Mouse (Mus musculus) liver, embryonic 16.5 days (tissue): ENCODE measurements at regions not wholly inside any gene's neighbourhood (a gene's known extent, or its start where the extent isn't known, plus 50 kb on each side); places are given as distances from the start of the nearest gene placed in this dataset.

Experiments used
- ATAC-seq: fragments of 200-750 bp; cut with Nextera tagmentation; 2 replicates; pipeline ENCODE4 v1.8.0; 2017; ENCODE audit warnings: low read depth, mild to moderate bottlenecking, moderate number of reproducible peaks, moderate library complexity
- H3K27ac ChIP-seq: fragments of 300-500 bp; sonication (generic); 2 replicates; pipeline ENCODE4 v1.5.1; 2014; ENCODE audit warnings: mild to moderate bottlenecking, low read length
- H3K27me3 ChIP-seq: fragments of 300-500 bp; sonication (generic); 2 replicates; pipeline ENCODE4 v1.6.1; 2014; ENCODE audit warnings: low read depth, low read length, mixed read lengths; ENCODE audit not compliant: control insufficient read depth, insufficient read depth
- H3K36me3 ChIP-seq: fragments of 300-500 bp; sonication (generic); 2 replicates; pipeline ENCODE4 v1.6.1; 2014; ENCODE audit warnings: mild to moderate bottlenecking; ENCODE audit not compliant: control insufficient read depth, insufficient read depth
- H3K4me1 ChIP-seq: fragments of 300-500 bp; sonication (generic); 2 replicates; pipeline ENCODE4 v1.6.1; 2014; ENCODE audit warnings: low read depth, low read length, mixed read lengths; ENCODE audit not compliant: control insufficient read depth
- H3K4me2 ChIP-seq: fragments of 300-500 bp; sonication (generic); 2 replicates; pipeline ENCODE4 v1.6.1; 2014; ENCODE audit warnings: low read depth, low read length, mixed read lengths
- H3K4me3 ChIP-seq: fragments of 300-500 bp; sonication (generic); 2 replicates; pipeline ENCODE4 v1.5.1; 2014; ENCODE audit warnings: low read depth, mild to moderate bottlenecking, low read length
- H3K9ac ChIP-seq: fragments of 300-500 bp; sonication (generic); 2 replicates; pipeline ENCODE4 v1.6.1; 2014; ENCODE audit warnings: low read depth, low read length
- H3K9me3 ChIP-seq: fragments of 300-500 bp; sonication (generic); replicated peaks from 2 replicates; pipeline ENCODE4 v1.6.1; 2016; ENCODE audit warnings: low read length; ENCODE audit not compliant: control insufficient read depth
- WGBS: fragments of 180-500 bp; shearing (Covaris S2); extraction: QIAGEN DNeasy Blood & Tissue Kit; methylation state at CpG from one replicate; pipeline ENCODE4 v1.1.7; 2014; ENCODE audit not compliant: insufficient replicate concordance; 5-methylcytosine and 5-hydroxymethylcytosine counted together

- peak overlapping the region; percentile 36 for H3K4me2 ChIP-seq
- no peaks in the 10 kb centered on the region for H3K4me1 ChIP-seq
- peak; percentile 94 for ATAC-seq
- no peak overlapping the region for H3K4me3 ChIP-seq
- H3K9ac ChIP-seq: no peak overlapping the region
- no peaks in the 10 kb centered on the region for H3K9me3 ChIP-seq
- H3K27ac ChIP-seq: peak overlapping the region; percentile 75
- no peaks in the 10 kb centered on the region for H3K36me3 ChIP-seq
- WGBS: 13% methylated on average over 12 of the region's 12 CpGs
- H3K27me3 ChIP-seq: no peaks in the 10 kb centered on the region
These were observed 205.5 kb downstream of the Gm5447 start for GRCm38 (mm10) chr13:31179407-31180001.

GRCm38 (mm10) chr13:31181530-31181929, 207.5 kb downstream of the Gm5447 start:
- Histone ChIP-seq H3K9me3 (no peaks in the 10 kb centered on the region), H3K4me3 (no peak overlapping the region), H3K4me1 (no peaks in the 10 kb centered on the region), H3K36me3 (no peaks in the 10 kb centered on the region), H3K27ac (no peak overlapping the region), H3K4me2 (no peak overlapping the region), H3K27me3 (no peaks in the 10 kb centered on the region), H3K9ac (no peak overlapping the region)
- WGBS: 57% methylated on average over 5 of the region's 5 CpGs
- ATAC-seq: no peak

- H3K27me3 ChIP-seq: no peaks in the 10 kb centered on the region
- H3K27ac ChIP-seq: no peak overlapping the region
- H3K9ac ChIP-seq: no peak overlapping the region
- H3K9me3 ChIP-seq: no peaks in the 10 kb centered on the region
- H3K4me3 ChIP-seq: no peak overlapping the region
- H3K4me2 ChIP-seq: no peak overlapping the region
- H3K4me1 ChIP-seq: no peaks in the 10 kb centered on the region
- ATAC-seq: no peak
- H3K36me3 ChIP-seq: no peaks in the 10 kb centered on the region
- 60% methylated on average over 14 of the region's 14 CpGs for WGBS
These were observed 211.1 kb downstream of the Gm5447 start for GRCm38 (mm10) chr13:31184845-31185834.

GRCm38 (mm10) chr13:31186805-31187589, 213.0 kb downstream of the Gm5447 start:
- no peaks in the 10 kb centered on the region for H3K27me3 ChIP-seq
- H3K4me3 ChIP-seq: no peak overlapping the region
- H3K36me3 ChIP-seq: no peaks in the 10 kb centered on the region
- H3K4me2 ChIP-seq: no peak overlapping the region
- no peaks in the 10 kb centered on the region for H3K9me3 ChIP-seq
- no peak overlapping the region for H3K27ac ChIP-seq
- H3K9ac ChIP-seq: no peak overlapping the region
- H3K4me1 ChIP-seq: no peaks in the 10 kb centered on the region
- 44% methylated on average over 5 of the region's 5 CpGs for WGBS
- ATAC-seq: no peak

GRCm38 (mm10) chr13:31189116-31189515, 215.1 kb downstream of the Gm5447 start:
- no peak overlapping the region for H3K9ac ChIP-seq
- no peaks in the 10 kb centered on the region for H3K4me1 ChIP-seq
- no peak overlapping the region for H3K27ac ChIP-seq
- ATAC-seq: no peak
- H3K4me2 ChIP-seq: no peak overlapping the region
- no peaks in the 10 kb centered on the region for H3K36me3 ChIP-seq
- no peak overlapping the region for H3K4me3 ChIP-seq
- no peaks in the 10 kb centered on the region for H3K9me3 ChIP-seq
- H3K27me3 ChIP-seq: no peaks in the 10 kb centered on the region
- 27% methylated on average over 1 of the region's 1 CpGs for WGBS

- Histone ChIP-seq H3K4me3 (no peak overlapping the region), H3K27me3 (no peaks in the 10 kb centered on the region), H3K4me1 (no peaks in the 10 kb centered on the region), H3K9me3 (no peaks in the 10 kb centered on the region), H3K9ac (no peak overlapping the region), H3K36me3 (no peaks in the 10 kb centered on the region), H3K4me2 (no peak overlapping the region), H3K27ac (no peak overlapping the region)
- WGBS: 34% methylated on average over 4 of the region's 4 CpGs
- no peak for ATAC-seq
These were observed 216.0 kb downstream of the Gm5447 start for GRCm38 (mm10) chr13:31190036-31190435.

- 65% methylated on average over 7 of the region's 7 CpGs for WGBS
- H3K4me1 ChIP-seq: no peaks in the 10 kb centered on the region
- no peaks in the 10 kb centered on the region for H3K9me3 ChIP-seq
These were observed 217.5 kb downstream of the Gm5447 start for GRCm38 (mm10) chr13:31191344-31192139.

GRCm38 (mm10) chr13:31194971-31195370, 221.0 kb downstream of the Gm5447 start:
- H3K27me3 ChIP-seq: no peaks in the 10 kb centered on the region
- no peak for ATAC-seq
- no peaks in the 10 kb centered on the region for H3K9me3 ChIP-seq
- H3K4me1 ChIP-seq: no peaks in the 10 kb centered on the region
- no peak overlapping the region for H3K9ac ChIP-seq
- no peaks in the 10 kb centered on the region for H3K36me3 ChIP-seq
- no peak overlapping the region for H3K4me2 ChIP-seq
- 54% methylated on average over 3 of the region's 3 CpGs for WGBS
- no peak overlapping the region for H3K27ac ChIP-seq
- H3K4me3 ChIP-seq: no peak overlapping the region

More at GRCm38 (mm10) chr13:31191344-31192139, 217.5 kb downstream of the Gm5447 start:
- H3K36me3 ChIP-seq: no peaks in the 10 kb centered on the region
- H3K9ac ChIP-seq: no peak overlapping the region
- no peak overlapping the region for H3K4me2 ChIP-seq
- no peak overlapping the region for H3K4me3 ChIP-seq
- H3K27ac ChIP-seq: no peak overlapping the region
- ATAC-seq: no peak
- H3K27me3 ChIP-seq: no peaks in the 10 kb centered on the region
